Mouse (Mus musculus) lung, postnatal 0 days (tissue): ENCODE results near the gene Ppp2r3a. TPM values are rescaled to one million over a fixed set of nuclear protein-coding genes. Genes with fewer than 3 reads are reported as not detected.
A peak's percentile ranks its signal among the peaks of the same experiment; 100 is the strongest.

Experiments
- ATAC-seq: fragments of 200-750 bp; cut with Nextera tagmentation; 2 replicates; pipeline ENCODE4 v1.8.0; 2017; ENCODE audit warnings: moderate library complexity
- DNase-seq: peaks from one replicate; pipeline ENCODE4 v3.0.0-alpha.2; 2016; ENCODE audit warnings: low spot score
- H3K27ac ChIP-seq: fragments of 300-500 bp; sonication (generic); 2 replicates; pipeline ENCODE4 v1.5.1; 2014; ENCODE audit warnings: antibody characterized with exemption, mild to moderate bottlenecking, low read length, mixed read lengths
- H3K27me3 ChIP-seq: fragments of 300-500 bp; sonication (generic); replicated peaks from 2 replicates; pipeline ENCODE4 v1.6.1; 2014; ENCODE audit warnings: low read length, mixed read lengths; ENCODE audit not compliant: insufficient read depth
- H3K36me3 ChIP-seq: fragments of 300-500 bp; sonication (generic); 2 replicates; pipeline ENCODE4 v1.6.1; 2014; ENCODE audit warnings: low read length, mixed read lengths; ENCODE audit not compliant: insufficient read depth
- H3K4me1 ChIP-seq: fragments of 300-500 bp; sonication (generic); 2 replicates; pipeline ENCODE4 v1.6.1; 2014; ENCODE audit warnings: antibody characterized with exemption, low read depth, low read length, mixed read lengths; ENCODE audit not compliant: insufficient read depth
- H3K4me2 ChIP-seq: fragments of 300-500 bp; sonication (generic); replicated peaks from 2 replicates; pipeline ENCODE4 v1.6.1; 2014; ENCODE audit warnings: low read depth, mild to moderate bottlenecking, low read length, moderate library complexity, mixed read lengths
- H3K4me3 ChIP-seq: fragments of 300-500 bp; sonication (generic); 2 replicates; pipeline ENCODE4 v1.5.1; 2014; ENCODE audit warnings: low read depth, low read length
- H3K9ac ChIP-seq: fragments of 300-500 bp; sonication (generic); replicated peaks from 2 replicates; pipeline ENCODE4 v1.6.1; 2014; ENCODE audit warnings: low read depth, mild to moderate bottlenecking
- H3K9me3 ChIP-seq: fragments of 300-500 bp; sonication (generic); 2 replicates; pipeline ENCODE4 v1.6.1; 2016; ENCODE audit warnings: low read length, mixed read lengths
- CTCF ChIP-seq: IDR thresholded peaks from 2 replicates; pipeline ENCODE4 v1.5.1; 2016; ENCODE audit warnings: antibody characterized with exemption, mild to moderate bottlenecking
- EP300 ChIP-seq: IDR thresholded peaks from 2 replicates; pipeline ENCODE4 v1.6.1; 2016; ENCODE audit warnings: antibody characterized with exemption, mild to moderate bottlenecking, control low read depth
- WGBS: fragments of 180-500 bp; shearing (Covaris S2); extraction: QIAGEN DNeasy Blood & Tissue Kit; methylation state at CpG from one replicate; pipeline ENCODE4 v1.1.7; 2014; 5-methylcytosine and 5-hydroxymethylcytosine counted together
- polyA plus RNA-seq: library from polyadenylated mRNA; unstranded; fragments of >200 nt; fragmentation: Nextera tagmentation; extraction: Ambion mirVana; gene quantifications from 2 replicates; pipeline ENCODE4 v1.2.1, GENCODE M21; 2015

The Ppp2r3a gene
- polyA plus RNA-seq, 1 experiment from 2014 or later, result 7.2 TPM

- H3K4me2 ChIP-seq, result no peak overlapping the region
- no peak for TF ChIP-seq CTCF
- TF ChIP-seq EP300, result no peak
- H3K4me3 ChIP-seq, result no peak overlapping the region
- H3K27ac ChIP-seq, result no peak overlapping the region
- no peaks in the 10 kb centered on the region for H3K36me3 ChIP-seq
- H3K9ac ChIP-seq, result no peak overlapping the region
- DNase-seq (no peak), ATAC-seq (no peak)
- no peaks in the 10 kb centered on the region for H3K9me3 ChIP-seq
- H3K4me1 ChIP-seq, result peaks cover 6% of the 10 kb centered on the region; the same call in 1 of the 2 replicates
- WGBS, result 74% methylated on average over 3 of the region's 3 CpGs
- H3K27me3 ChIP-seq, result no peaks in the 10 kb centered on the region
Measured at GRCm38 (mm10) chr9:101107386-101107785, 144.2 kb downstream of the Ppp2r3a start.

- Histone ChIP-seq H3K27me3 (no peaks in the 10 kb centered on the region), H3K4me2 (no peak overlapping the region), H3K36me3 (no peaks in the 10 kb centered on the region), H3K4me1 (peaks cover 6% of the 10 kb centered on the region; the same call in 1 of the 2 replicates), H3K9ac (no peak overlapping the region), H3K9me3 (no peaks in the 10 kb centered on the region), H3K4me3 (no peak overlapping the region), H3K27ac (no peak overlapping the region)
- ATAC-seq (no peak), DNase-seq (no peak)
- TF ChIP-seq CTCF, result no peak
- TF ChIP-seq EP300, result no peak
- WGBS, result 89% methylated on average over 6 of the region's 6 CpGs
Measured at GRCm38 (mm10) chr9:101105735-101106134, 145.9 kb downstream of the Ppp2r3a start.

GRCm38 (mm10) chr9:101104931-101105330 is 146.7 kb downstream of the Ppp2r3a start:
- no peak for TF ChIP-seq CTCF
- no peak for TF ChIP-seq EP300
- no peak for DNase-seq
- H3K36me3 ChIP-seq, result no peaks in the 10 kb centered on the region

GRCm38 (mm10) chr9:101102288-101102687 is 149.3 kb downstream of the Ppp2r3a start:
- no peaks in the 10 kb centered on the region for H3K27me3 ChIP-seq
- TF ChIP-seq CTCF, result no peak
- TF ChIP-seq EP300, result no peak
- no peak overlapping the region for H3K4me2 ChIP-seq
- H3K27ac ChIP-seq, result no peak overlapping the region
- H3K4me3 ChIP-seq, result no peak overlapping the region
- no peak overlapping the region for H3K9ac ChIP-seq
- no peak for ATAC-seq
- peaks cover 2% of the 10 kb centered on the region; the same call in 1 of the 2 replicates for H3K4me1 ChIP-seq
- no peaks in the 10 kb centered on the region for H3K9me3 ChIP-seq
- WGBS, result 77% methylated on average over 3 of the region's 3 CpGs
- no peak for DNase-seq
- no peaks in the 10 kb centered on the region for H3K36me3 ChIP-seq

More at GRCm38 (mm10) chr9:101104931-101105330, 146.7 kb downstream of the Ppp2r3a start:
- H3K27me3 ChIP-seq, result no peaks in the 10 kb centered on the region
- no peak overlapping the region for H3K27ac ChIP-seq
- no peak overlapping the region for H3K9ac ChIP-seq
- WGBS, result 87% methylated on average over 11 of the region's 11 CpGs
- no peak overlapping the region for H3K4me3 ChIP-seq
- ATAC-seq, result no peak
- H3K4me2 ChIP-seq, result no peak overlapping the region
- peaks cover 4% of the 10 kb centered on the region; the same call in 1 of the 2 replicates for H3K4me1 ChIP-seq
- no peaks in the 10 kb centered on the region for H3K9me3 ChIP-seq

- no peak for TF ChIP-seq EP300
- H3K36me3 ChIP-seq, result no peaks in the 10 kb centered on the region
- no peaks in the 10 kb centered on the region for H3K27me3 ChIP-seq
- H3K9ac ChIP-seq, result no peak overlapping the region
- peaks cover 2% of the 10 kb centered on the region; the same call in 1 of the 2 replicates for H3K4me1 ChIP-seq
- DNase-seq, result no peak
- no peaks in the 10 kb centered on the region for H3K9me3 ChIP-seq
- no peak overlapping the region for H3K27ac ChIP-seq
- WGBS, result 75% methylated on average over 8 of the region's 8 CpGs
- no peak overlapping the region for H3K4me3 ChIP-seq
- no peak for ATAC-seq
- H3K4me2 ChIP-seq, result no peak overlapping the region
Measured at GRCm38 (mm10) chr9:101101547-101101946, 150.0 kb downstream of the Ppp2r3a start.

- no peak overlapping the region for H3K4me2 ChIP-seq
- no peaks in the 10 kb centered on the region for H3K9me3 ChIP-seq
- no peak overlapping the region for H3K4me3 ChIP-seq
- no peak overlapping the region for H3K27ac ChIP-seq
- DNase-seq, result no peak
- 72% methylated on average over 3 of the region's 3 CpGs for WGBS
- no peak overlapping the region for H3K9ac ChIP-seq
- H3K36me3 ChIP-seq, result no peaks in the 10 kb centered on the region
- H3K4me1 ChIP-seq, result peaks cover 2% of the 10 kb centered on the region; the same call in 1 of the 2 replicates
- no peak for ATAC-seq
- no peaks in the 10 kb centered on the region for H3K27me3 ChIP-seq
- TF ChIP-seq CTCF (no peak), EP300 (no peak)
Measured at GRCm38 (mm10) chr9:101100163-101100562, 151.4 kb downstream of the Ppp2r3a start.

GRCm38 (mm10) chr9:101099445-101099844 is 152.2 kb downstream of the Ppp2r3a start:
- no peaks in the 10 kb centered on the region for H3K9me3 ChIP-seq
- no peak overlapping the region for H3K27ac ChIP-seq
- WGBS, result 57% methylated on average over 6 of the region's 6 CpGs
- ATAC-seq (peak; percentile 48), DNase-seq (no peak)
- H3K4me2 ChIP-seq, result no peak overlapping the region
- no peak overlapping the region for H3K9ac ChIP-seq
- peaks cover 2% of the 10 kb centered on the region; the same call in 1 of the 2 replicates for H3K4me1 ChIP-seq
- H3K27me3 ChIP-seq, result no peaks in the 10 kb centered on the region
- no peaks in the 10 kb centered on the region for H3K36me3 ChIP-seq
- no peak overlapping the region for H3K4me3 ChIP-seq
- no peak for TF ChIP-seq EP300
- TF ChIP-seq CTCF, result no peak
